Mouse (Mus musculus) hindbrain, embryonic 16.5 days (tissue): ENCODE results near the gene Bbs5. TPM values are rescaled to one million over a fixed set of nuclear protein-coding genes. Genes with fewer than 3 reads are reported as not detected.
"Not testable (repeated sequence)": the region's sequence is repeated elsewhere in the genome, so short reads cannot be mapped to it uniquely, and the experiment has no call there.

Experiments used
- ATAC-seq: fragments of 200-750 bp; cut with Nextera tagmentation; 2 replicates; pipeline ENCODE4 v1.8.0; 2017; ENCODE audit warnings: moderate TSS enrichment, moderate library complexity
- H3K27ac ChIP-seq: fragments of 300-500 bp; sonication (generic); 2 replicates; pipeline ENCODE4 v1.5.1; 2014; ENCODE audit warnings: low read depth, mild to moderate bottlenecking, control low read depth, low read length, moderate library complexity
- H3K27me3 ChIP-seq: fragments of 300-500 bp; sonication (generic); replicated peaks from 2 replicates; pipeline ENCODE4 v1.6.1; 2014; ENCODE audit warnings: low read length; ENCODE audit not compliant: control insufficient read depth, insufficient read depth
- H3K36me3 ChIP-seq: fragments of 300-500 bp; sonication (generic); 2 replicates; pipeline ENCODE4 v1.6.1; 2014; ENCODE audit warnings: mild to moderate bottlenecking, low read length, moderate library complexity, mixed read lengths; ENCODE audit not compliant: control insufficient read depth, insufficient read depth
- H3K4me1 ChIP-seq: fragments of 300-500 bp; sonication (generic); 2 replicates; pipeline ENCODE4 v1.6.1; 2014; ENCODE audit warnings: low read depth, low read length; ENCODE audit not compliant: control insufficient read depth, insufficient read depth
- H3K4me2 ChIP-seq: fragments of 300-500 bp; sonication (generic); 2 replicates; pipeline ENCODE4 v1.6.1; 2014; ENCODE audit warnings: mild to moderate bottlenecking, low read length, control low read depth, moderate library complexity
- H3K4me3 ChIP-seq: fragments of 300-500 bp; sonication (generic); 2 replicates; pipeline ENCODE4 v1.5.1; 2014; ENCODE audit warnings: mild to moderate bottlenecking, low read length, control low read depth, moderate library complexity
- H3K9ac ChIP-seq: fragments of 300-500 bp; sonication (generic); 2 replicates; pipeline ENCODE4 v1.6.1; 2014; ENCODE audit warnings: low read depth, mild to moderate bottlenecking, control low read depth, low read length, moderate library complexity
- H3K9me3 ChIP-seq: fragments of 300-500 bp; sonication (generic); 2 replicates; pipeline ENCODE4 v1.6.1; 2014; ENCODE audit warnings: mild to moderate bottlenecking, low read length, moderate library complexity; ENCODE audit not compliant: control insufficient read depth
- WGBS: fragments of 180-500 bp; shearing (Covaris S2); extraction: QIAGEN DNeasy Blood & Tissue Kit; methylation state at CpG from one replicate; pipeline ENCODE4 v1.1.7; 2014; 5-methylcytosine and 5-hydroxymethylcytosine counted together
- polyA plus RNA-seq: library from polyadenylated mRNA; unstranded; fragments of >200 nt; fragmentation: Nextera tagmentation; extraction: Ambion mirVana; gene quantifications from 2 replicates; pipeline ENCODE4 v1.2.1, GENCODE M21; 2015

The Bbs5 gene
- polyA plus RNA-seq, 1 experiment from 2014 or later, result 28.3 TPM

DNA sequence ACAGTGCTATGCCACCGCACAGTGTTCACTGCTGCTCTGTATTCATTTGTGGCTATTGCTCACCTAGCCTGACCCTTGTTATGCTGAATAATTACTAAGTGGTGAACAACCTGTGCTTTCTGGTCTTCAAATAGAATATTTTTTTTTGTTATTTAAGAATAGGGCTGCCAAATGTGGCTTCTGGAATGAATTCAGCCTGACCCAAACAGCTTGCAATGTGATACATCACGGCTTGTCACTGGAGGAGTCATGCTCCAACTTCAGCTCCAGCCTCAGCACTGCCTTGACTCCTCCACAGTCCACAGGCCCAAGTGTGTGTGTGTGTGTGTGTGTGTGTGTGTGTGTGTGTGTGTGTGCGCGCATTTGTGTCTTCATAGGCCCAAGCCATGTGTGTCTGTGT, 12.4 kb downstream of the Bbs5 start:
- H3K36me3 ChIP-seq, result peaks cover 11% of the 10 kb centered on the region; the same call in 1 of the 2 replicates
- WGBS, result 93% methylated on average over 4 of the region's 4 CpGs

DNA sequence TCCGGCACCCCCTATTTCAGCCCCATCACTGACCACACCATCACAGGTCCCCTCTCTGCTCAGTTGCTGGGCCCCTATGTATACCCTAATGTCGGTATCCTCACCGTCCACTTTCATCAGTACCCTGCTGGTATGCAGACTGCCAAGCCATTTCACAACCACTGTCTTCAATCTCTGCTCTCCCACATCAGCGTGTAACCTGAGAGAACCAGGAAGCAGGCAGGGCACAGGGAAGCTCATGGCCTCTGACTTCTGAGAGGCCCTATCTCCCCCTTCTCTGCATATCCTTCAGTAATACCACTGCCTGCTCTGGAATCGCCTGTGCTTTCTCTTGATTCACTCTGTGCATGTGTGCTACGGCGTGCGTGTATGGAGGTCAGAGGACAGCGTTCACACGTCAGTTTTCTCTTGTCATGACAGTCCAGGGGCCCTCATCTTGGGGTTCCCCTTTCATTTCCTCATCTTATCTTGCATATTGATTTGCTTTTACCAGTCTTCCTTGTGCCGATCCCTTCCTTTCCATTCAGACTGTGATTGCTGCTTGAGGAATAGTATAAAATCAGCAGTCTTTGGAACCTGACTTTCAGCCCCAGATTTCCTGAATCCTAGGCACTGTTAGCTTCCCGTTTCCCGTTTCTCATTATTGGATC, 17.0 kb downstream of the Bbs5 start:
- Histone ChIP-seq H3K4me2 (no peak overlapping the region), H3K9me3 (no peaks in the 10 kb centered on the region), H3K9ac (no peak overlapping the region), H3K27ac (no peak overlapping the region), H3K4me3 (no peak overlapping the region), H3K27me3 (no peaks in the 10 kb centered on the region), H3K36me3 (peaks cover 15% of the 10 kb centered on the region), H3K4me1 (no peaks in the 10 kb centered on the region)
- 90% methylated on average over 13 of the region's 13 CpGs for WGBS
- ATAC-seq, result no peak

More for the DNA sequence above, 12.4 kb downstream of the Bbs5 start:
- Histone ChIP-seq H3K9me3 (no peaks in the 10 kb centered on the region), H3K9ac (no peak overlapping the region), H3K4me1 (no peaks in the 10 kb centered on the region), H3K27me3 (no peaks in the 10 kb centered on the region), H3K4me2 (no peak overlapping the region), H3K4me3 (no peak overlapping the region), H3K27ac (no peak overlapping the region)
- ATAC-seq, result no peak

DNA sequence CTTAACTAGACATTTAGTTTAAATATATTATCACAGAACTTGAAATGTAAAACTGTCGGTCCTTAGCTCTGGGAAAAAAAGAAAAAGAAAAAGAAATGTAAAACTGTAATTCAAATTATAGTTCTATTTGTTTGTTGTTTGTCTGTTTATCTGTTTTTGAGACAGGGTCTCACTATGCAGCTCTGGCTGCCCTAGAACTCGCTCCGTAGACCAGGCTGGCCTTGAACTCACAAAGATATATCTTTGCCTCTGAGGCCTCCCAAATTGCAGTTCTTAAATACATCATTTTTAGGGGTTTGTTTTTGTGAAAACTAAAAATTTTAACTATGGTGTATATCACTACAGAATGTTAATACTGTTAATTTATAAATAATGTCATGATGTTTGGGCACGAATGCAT, 20.7 kb downstream of the Bbs5 start:
- H3K36me3 ChIP-seq, result peaks cover 15% of the 10 kb centered on the region
- H3K4me3 ChIP-seq, result no peak overlapping the region
- H3K27ac ChIP-seq, result no peak overlapping the region
- WGBS, result 97% methylated on average over 4 of the region's 4 CpGs
- no peak overlapping the region for H3K4me2 ChIP-seq
- H3K9me3 ChIP-seq, result no peaks in the 10 kb centered on the region
- H3K4me1 ChIP-seq, result no peaks in the 10 kb centered on the region
- ATAC-seq, result no peak
- H3K9ac ChIP-seq, result no peak overlapping the region
- no peaks in the 10 kb centered on the region for H3K27me3 ChIP-seq

DNA sequence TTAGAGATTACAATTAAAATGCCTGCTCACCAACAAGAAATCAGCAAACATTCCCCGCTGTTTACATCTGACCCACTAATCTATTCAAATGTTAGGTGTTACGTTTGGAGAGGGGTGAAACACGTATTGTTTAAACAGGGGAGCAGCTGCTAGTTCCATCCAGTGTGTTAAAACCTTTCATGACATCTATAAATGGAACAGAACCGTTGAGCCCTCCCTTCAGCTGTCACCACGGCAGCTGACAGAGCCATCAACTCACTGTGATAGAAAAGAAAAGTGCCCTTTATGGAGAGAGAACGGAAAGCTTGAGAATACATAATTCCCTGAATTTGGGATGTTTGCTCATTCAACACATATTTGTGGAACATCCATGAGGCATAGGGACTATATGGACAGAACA, 21.4 kb downstream of the Bbs5 start:
- WGBS, result 68% methylated on average over 6 of the region's 6 CpGs
- peaks cover 13% of the 10 kb centered on the region for H3K36me3 ChIP-seq
- no peak for ATAC-seq
- H3K9me3 ChIP-seq, result no peaks in the 10 kb centered on the region
- no peaks in the 10 kb centered on the region for H3K27me3 ChIP-seq
- no peak overlapping the region for H3K4me2 ChIP-seq
- no peak overlapping the region for H3K9ac ChIP-seq
- no peak overlapping the region for H3K4me3 ChIP-seq
- H3K4me1 ChIP-seq, result no peaks in the 10 kb centered on the region
- H3K27ac ChIP-seq, result no peak overlapping the region

DNA sequence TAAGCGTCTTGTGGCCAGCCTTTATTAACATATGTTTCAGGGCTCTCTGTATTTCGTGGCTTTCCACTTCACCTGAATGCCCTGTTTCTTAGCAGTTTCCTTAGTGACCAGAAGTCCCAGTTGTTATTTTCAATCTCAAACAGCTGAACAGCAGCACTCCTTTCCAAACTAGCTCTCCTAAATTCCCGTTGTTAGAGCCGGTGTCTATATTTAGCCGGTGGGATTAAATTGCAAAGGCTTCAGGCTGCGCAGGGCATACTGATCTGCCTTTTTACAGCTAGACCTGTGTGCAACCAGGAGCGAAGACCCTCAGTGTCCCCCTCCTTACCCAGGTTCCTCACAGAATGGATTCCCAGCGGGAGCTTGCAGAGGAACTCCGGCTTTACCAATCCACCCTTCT, 22.9 kb downstream of the Bbs5 start, which contains the start of gene Klhl41:
Gene Klhl41 (plus strand): TSS at position 268 of the 400 bp plus-strand sequence.
- no peak within 1 kb of the TSS for H3K4me3 ChIP-seq
- peaks cover 10% of the 10 kb centered on the region for H3K36me3 ChIP-seq
- no peaks in the 10 kb centered on the region for H3K27me3 ChIP-seq
- no peak for ATAC-seq
- H3K27ac ChIP-seq, result no peak within 1 kb of the TSS
- H3K9me3 ChIP-seq, result no peaks in the 10 kb centered on the region
- 89% methylated on average over 9 of the region's 9 CpGs for WGBS
- no peak within 1 kb of the TSS for H3K4me2 ChIP-seq
- H3K9ac ChIP-seq, result no peak within 1 kb of the TSS
- H3K4me1 ChIP-seq, result no peaks in the 10 kb centered on the region

DNA sequence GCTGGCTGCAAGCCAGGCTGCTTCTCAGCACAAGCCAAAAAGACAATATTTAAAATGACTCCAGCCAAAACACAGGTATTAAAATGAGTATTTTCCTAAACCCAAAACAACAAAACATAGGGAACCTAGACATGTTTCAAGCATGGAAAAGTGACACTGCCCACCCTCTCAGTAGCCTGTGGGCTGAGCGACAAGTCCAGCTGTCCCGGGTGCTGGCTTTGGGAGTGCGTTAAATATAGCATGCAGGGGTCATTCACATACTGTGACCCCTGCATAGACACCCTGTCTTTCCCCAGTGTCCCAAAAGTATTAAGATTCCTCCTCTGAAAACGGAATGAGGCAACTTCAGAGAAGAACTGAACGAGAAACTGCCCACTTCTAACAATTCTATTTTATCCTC, 26.8 kb downstream of the Bbs5 start:
- no peak overlapping the region for H3K9ac ChIP-seq
- no peaks in the 10 kb centered on the region for H3K9me3 ChIP-seq
- H3K27ac ChIP-seq, result no peak overlapping the region
- no peak overlapping the region for H3K4me3 ChIP-seq
- no peaks in the 10 kb centered on the region for H3K4me1 ChIP-seq
- ATAC-seq, result no peak
- no peak overlapping the region for H3K4me2 ChIP-seq
- H3K36me3 ChIP-seq, result no peaks in the 10 kb centered on the region; the same call in 1 of the 2 replicates
- 65% methylated on average over 5 of the region's 5 CpGs for WGBS
- no peaks in the 10 kb centered on the region for H3K27me3 ChIP-seq

DNA sequence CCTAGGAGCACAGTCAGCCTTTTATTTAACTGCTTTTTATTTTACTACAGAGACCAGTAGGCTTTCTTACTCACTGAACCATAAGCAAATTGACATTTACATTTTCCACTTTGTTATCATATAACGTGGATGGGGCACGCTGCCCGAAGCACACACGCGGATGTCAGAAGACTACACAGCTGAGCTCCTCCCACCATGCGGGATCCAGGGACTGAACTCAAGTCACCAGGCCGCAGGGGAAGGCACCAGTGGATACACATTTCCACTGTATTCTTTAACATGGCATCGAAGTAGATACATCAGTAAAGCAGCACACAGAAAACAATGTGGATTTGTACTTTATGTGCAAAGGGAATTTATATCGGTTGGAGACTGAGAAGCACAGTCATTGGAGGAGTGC, 28.3 kb downstream of the Bbs5 start:
- Histone ChIP-seq H3K9ac (no peak overlapping the region), H3K36me3 (no peaks in the 10 kb centered on the region), H3K27ac (no peak overlapping the region), H3K4me3 (no peak overlapping the region), H3K9me3 (no peaks in the 10 kb centered on the region), H3K4me2 (no peak overlapping the region), H3K27me3 (no peaks in the 10 kb centered on the region), H3K4me1 (no peaks in the 10 kb centered on the region)
- no peak for ATAC-seq
- 68% methylated on average over 9 of the region's 9 CpGs for WGBS

DNA sequence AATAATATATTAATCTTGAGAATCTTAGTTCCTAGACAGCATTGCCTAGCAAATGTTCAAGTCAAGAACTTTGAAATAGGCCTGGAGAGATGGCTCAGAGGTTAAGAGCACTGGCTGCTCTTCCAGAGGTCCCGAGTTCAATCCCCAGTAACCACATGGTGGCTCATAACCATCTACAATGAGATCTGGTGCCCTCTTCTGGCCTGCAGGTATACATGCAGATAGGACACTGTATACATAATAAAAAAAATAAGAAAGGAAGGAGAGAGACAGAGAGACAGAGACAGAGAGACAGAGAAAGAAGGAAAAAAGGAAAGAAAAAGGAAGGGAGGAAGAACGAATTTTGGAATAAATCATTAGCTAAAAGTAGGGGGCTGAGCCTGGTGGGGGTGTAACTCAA, 29.7 kb downstream of the Bbs5 start:
- no peaks in the 10 kb centered on the region for H3K36me3 ChIP-seq
- no peak overlapping the region for H3K9ac ChIP-seq
- no peaks in the 10 kb centered on the region for H3K27me3 ChIP-seq
- H3K9me3 ChIP-seq, result no peaks in the 10 kb centered on the region
- 62% methylated on average over 2 of the region's 2 CpGs for whole genome bisulfite sequencing
- no peak for ATAC-seq
- no peak overlapping the region for H3K4me3 ChIP-seq
- H3K27ac ChIP-seq, result no peak overlapping the region
- H3K4me2 ChIP-seq, result no peak overlapping the region
- H3K4me1 ChIP-seq, result no peaks in the 10 kb centered on the region

DNA sequence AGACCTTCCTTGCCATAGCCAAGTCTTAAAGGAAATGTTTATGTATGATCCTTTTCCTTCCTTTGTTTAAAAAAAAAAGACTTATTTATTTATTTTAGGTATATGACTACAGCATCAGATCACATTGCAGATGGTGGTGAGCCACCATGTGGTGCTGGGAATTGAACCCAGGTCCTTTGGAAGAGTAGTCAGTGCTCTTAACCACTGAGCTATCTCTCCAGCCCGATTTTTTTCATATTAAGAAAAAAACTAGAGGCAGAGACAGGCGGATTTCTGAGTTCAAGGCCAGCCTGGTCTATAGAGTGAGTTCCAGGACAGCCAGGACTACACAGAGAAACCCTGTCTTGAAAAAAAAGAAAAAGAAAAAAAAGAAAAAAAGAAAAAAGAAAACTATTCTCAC, 30.2 kb downstream of the Bbs5 start:
- not testable (repeated sequence) for H3K36me3 ChIP-seq, H3K27me3 ChIP-seq, H3K4me2 ChIP-seq, H3K27ac ChIP-seq, ATAC-seq, H3K9ac ChIP-seq, H3K4me3 ChIP-seq, H3K4me1 ChIP-seq, H3K9me3 ChIP-seq
- WGBS, result 82% methylated on average over 2 of the region's 2 CpGs
